Mouse (Mus musculus): ENCODE results near the gene Reck.

DNA sequence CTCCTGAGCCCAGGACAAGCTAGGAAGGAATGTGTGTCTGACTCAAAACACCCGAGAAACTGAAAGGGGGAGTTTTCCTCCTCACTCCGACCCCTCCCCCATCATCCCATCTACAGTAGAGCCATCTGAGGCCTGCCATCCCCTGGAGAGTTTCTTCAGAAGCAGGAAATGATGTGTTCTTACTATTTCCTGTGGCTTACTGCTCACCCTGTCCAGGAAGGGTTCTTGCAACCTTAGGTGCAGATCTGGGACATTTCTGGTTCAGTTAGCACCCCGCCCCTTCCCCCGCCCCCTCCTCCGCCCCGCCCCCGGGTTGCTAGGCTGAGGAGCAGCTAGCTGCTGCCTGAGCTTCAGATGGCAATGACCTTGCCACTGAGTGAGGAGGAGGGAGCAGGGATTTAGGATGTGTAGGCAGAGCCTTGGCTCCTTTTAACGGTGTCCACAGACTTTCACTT, 96.8 kb downstream of the Reck start:
- no peak for TF ChIP-seq CTCF (IDR thresholded peaks at IDR 0.05; ENCODE audit: borderline replicate concordance, extremely low read depth, insufficient read depth, insufficient read length)
- no peak for TF ChIP-seq POLR2A (IDR thresholded peaks at IDR 0.05; ENCODE audit: borderline replicate concordance, extremely low read depth, insufficient read depth, insufficient read length, poor library complexity, severe bottlenecking)
